Mouse (Mus musculus): ENCODE data around the gene Rbm20.

Gene Rbm20

GRCm38 (mm10) chr19:53877779-53878178 is 200.7 kb downstream of the Rbm20 start:
- no peak for DNase-seq (ENCODE audit: low spot score in 2 of 2)

GRCm38 (mm10) chr19:53880460-53880859 is 203.4 kb downstream of the Rbm20 start:
- DNase-seq (ENCODE audit: low spot score in 2 of 2) = no peak

- DNase-seq (ENCODE audit: low spot score in 2 of 2) = no peak
Measured at GRCm38 (mm10) chr19:53881786-53882185, 204.7 kb downstream of the Rbm20 start.

GRCm38 (mm10) chr19:53885450-53885849 is 208.3 kb downstream of the Rbm20 start:
- no peak for DNase-seq (ENCODE audit: low spot score in 2 of 2)

- DNase-seq (ENCODE audit: low spot score in 2 of 2) = no peak
Measured at GRCm38 (mm10) chr19:53886576-53887370, 209.7 kb downstream of the Rbm20 start.

GRCm38 (mm10) chr19:53887822-53888221 is 210.7 kb downstream of the Rbm20 start:
- no peak for DNase-seq (ENCODE audit: low spot score in 2 of 2)

GRCm38 (mm10) chr19:53888331-53888730 is 211.2 kb downstream of the Rbm20 start:
- no peak for DNase-seq (ENCODE audit: low spot score in 2 of 2)

GRCm38 (mm10) chr19:53889555-53889954 is 212.4 kb downstream of the Rbm20 start:
- no peak for DNase-seq (ENCODE audit: low spot score in 2 of 2)

GRCm38 (mm10) chr19:53890274-53890673 is 213.2 kb downstream of the Rbm20 start:
- no peak for DNase-seq (ENCODE audit: low spot score in 2 of 2)

- no peak for DNase-seq (ENCODE audit: low spot score in 2 of 2)
Measured at GRCm38 (mm10) chr19:53890781-53891251, 213.7 kb downstream of the Rbm20 start.

GRCm38 (mm10) chr19:53891569-53891968 is 214.5 kb downstream of the Rbm20 start:
- no peak for DNase-seq (ENCODE audit: low spot score in 2 of 2)

GRCm38 (mm10) chr19:53892061-53892460 is 215.0 kb downstream of the Rbm20 start, which contains the start of gene Pdcd4:
Pdcd4 (plus strand) TSS chr19:53892231.
- no peak for DNase-seq (ENCODE audit: low spot score in 2 of 2)

- DNase-seq (ENCODE audit: low spot score in 2 of 2) = peak; percentile 46 to 49
Measured at GRCm38 (mm10) chr19:53892838-53893359, 215.8 kb downstream of the Rbm20 start.

GRCm38 (mm10) chr19:53893711-53894171 is 216.6 kb downstream of the Rbm20 start:
- no peak for DNase-seq (ENCODE audit: low spot score in 2 of 2)

- no peak for DNase-seq (ENCODE audit: low spot score in 2 of 2)
Measured at GRCm38 (mm10) chr19:53894538-53895121, 217.5 kb downstream of the Rbm20 start.

- no peak for DNase-seq (ENCODE audit: low spot score in 2 of 2)
Measured at GRCm38 (mm10) chr19:53898046-53898445, 220.9 kb downstream of the Rbm20 start.

GRCm38 (mm10) chr19:53898498-53898897 is 221.4 kb downstream of the Rbm20 start:
- no peak for DNase-seq (ENCODE audit: low spot score in 2 of 2)

- no peak for DNase-seq (ENCODE audit: low spot score in 2 of 2)
Measured at GRCm38 (mm10) chr19:53898970-53899900, 222.1 kb downstream of the Rbm20 start.

GRCm38 (mm10) chr19:53899941-53900610 is 223.0 kb downstream of the Rbm20 start:
- no peak for DNase-seq (ENCODE audit: low spot score in 2 of 2)

GRCm38 (mm10) chr19:53901931-53902738 is 225.0 kb downstream of the Rbm20 start:
- DNase-seq (ENCODE audit: low spot score in 2 of 2) = no peak

All from right cerebral cortex, adult 2 months (tissue).